Mouse (Mus musculus) hindbrain, embryonic 10.5 days (tissue): ENCODE results near the gene Prss54. TPM values are rescaled to one million over a fixed set of nuclear protein-coding genes. Genes with fewer than 3 reads are reported as not detected.
A peak's percentile ranks its signal among the peaks of the same experiment; 100 is the strongest.

Experiments used
- DNase-seq: peaks from one replicate; pipeline ENCODE4 v3.0.0-alpha.2; 2017; ENCODE audit warnings: low spot score
- H3K27ac ChIP-seq: fragments of 300-500 bp; sonication (generic); 2 replicates; pipeline ENCODE4 v1.5.1; 2016; ENCODE audit warnings: mild to moderate bottlenecking, moderate library complexity
- H3K27me3 ChIP-seq: fragments of 300-500 bp; sonication (generic); 2 replicates; pipeline ENCODE4 v1.6.1; 2016; ENCODE audit warnings: mild to moderate bottlenecking; ENCODE audit not compliant: poor library complexity, insufficient read depth, severe bottlenecking
- H3K36me3 ChIP-seq: fragments of 300-500 bp; sonication (generic); 2 replicates; pipeline ENCODE4 v1.6.1; 2016; ENCODE audit warnings: mild to moderate bottlenecking, moderate library complexity
- H3K4me1 ChIP-seq: fragments of 300-500 bp; sonication (generic); replicated peaks from 2 replicates; pipeline ENCODE4 v1.6.1; 2016; ENCODE audit warnings: mild to moderate bottlenecking
- H3K4me3 ChIP-seq: fragments of 300-500 bp; sonication (generic); 2 replicates; pipeline ENCODE4 v1.5.1; 2016; ENCODE audit warnings: mild to moderate bottlenecking, moderate library complexity
- H3K9me3 ChIP-seq: fragments of 300-500 bp; sonication (generic); 2 replicates; pipeline ENCODE4 v1.6.1; 2016; ENCODE audit warnings: mild to moderate bottlenecking, moderate library complexity
- WGBS: fragments of 180-500 bp; shearing (Covaris S2); methylation state at CpG from one replicate; pipeline ENCODE4 v1.1.7; 2016; 5-methylcytosine and 5-hydroxymethylcytosine counted together
- polyA plus RNA-seq: library from polyadenylated mRNA; unstranded; fragments of >200 nt; fragmentation: Nextera tagmentation; extraction: Ambion mirVana; gene quantifications from 2 replicates; pipeline ENCODE4 v1.2.1, GENCODE M21; 2016

The Prss54 gene
- polyA plus RNA-seq, 1 experiment from 2014 or later = not detected

- Histone ChIP-seq H3K36me3 (no peaks in the 10 kb centered on the region), H3K4me1 (peaks cover 10% of the 10 kb centered on the region), H3K4me3 (no peak overlapping the region), H3K27ac (peak overlapping the region; percentile 59; the same call in 1 of the 2 replicates), H3K9me3 (no peaks in the 10 kb centered on the region), H3K27me3 (no peaks in the 10 kb centered on the region)
- DNase-seq = peak; percentile 11
- WGBS = 43% methylated on average over 4 of the region's 4 CpGs
These were observed 63.9 kb downstream of the Prss54 start for GRCm38 (mm10) chr8:95512257-95512656.

Other genes with a start within 250 kb of the Prss54 start
- gene Zfp319, start 244.4 kb downstream of the Prss54 start, polyA plus RNA-seq = 12.4 and 16.6 TPM in 2 replicates
- 48.5 and 48.8 TPM in 2 replicates for gene Usb1, start 244.1 kb downstream of the Prss54 start, polyA plus RNA-seq
- gene Mmp15, start 224.1 kb downstream of the Prss54 start, polyA plus RNA-seq = 15.2 and 19.4 TPM in 2 replicates
- 135 and 146 TPM in 2 replicates for gene Cfap20, start 141.5 kb downstream of the Prss54 start, polyA plus RNA-seq
- gene Csnk2a2, start 86.3 kb downstream of the Prss54 start, polyA plus RNA-seq = 10.4 and 12.4 TPM in 2 replicates
- 0.98 and 2.6 TPM in 2 replicates for gene Ccdc113, start 42.3 kb downstream of the Prss54 start, polyA plus RNA-seq
- gene Gins3, start 57.1 kb upstream of the Prss54 start, polyA plus RNA-seq = 28.0 and 28.9 TPM in 2 replicates
- gene Ndrg4, start 100.6 kb upstream of the Prss54 start, polyA plus RNA-seq = 27.5 and 51.8 TPM in 2 replicates
- 20.3 and 23.4 TPM in 2 replicates for gene Setd6, start 139.5 kb upstream of the Prss54 start, polyA plus RNA-seq
- 77.3 and 97.3 TPM in 2 replicates for gene Cnot1, start 231.1 kb upstream of the Prss54 start, polyA plus RNA-seq
- 387 and 390 TPM in 2 replicates for gene Sap18b, start 249.0 kb upstream of the Prss54 start, polyA plus RNA-seq